Mouse (Mus musculus) brain, adult 2 months (tissue): Measurements from ENCODE around the gene Tgfbr3l.
"Not testable (repeated sequence)": the region's sequence is repeated elsewhere in the genome, so short reads cannot be mapped to it uniquely, and the experiment has no call there.

Experiments used
- DNase-seq: peaks from one replicate; pipeline ENCODE4 v3.0.0; 2011; ENCODE audit warnings: low read depth, low spot score

The Tgfbr3l gene

DNA sequence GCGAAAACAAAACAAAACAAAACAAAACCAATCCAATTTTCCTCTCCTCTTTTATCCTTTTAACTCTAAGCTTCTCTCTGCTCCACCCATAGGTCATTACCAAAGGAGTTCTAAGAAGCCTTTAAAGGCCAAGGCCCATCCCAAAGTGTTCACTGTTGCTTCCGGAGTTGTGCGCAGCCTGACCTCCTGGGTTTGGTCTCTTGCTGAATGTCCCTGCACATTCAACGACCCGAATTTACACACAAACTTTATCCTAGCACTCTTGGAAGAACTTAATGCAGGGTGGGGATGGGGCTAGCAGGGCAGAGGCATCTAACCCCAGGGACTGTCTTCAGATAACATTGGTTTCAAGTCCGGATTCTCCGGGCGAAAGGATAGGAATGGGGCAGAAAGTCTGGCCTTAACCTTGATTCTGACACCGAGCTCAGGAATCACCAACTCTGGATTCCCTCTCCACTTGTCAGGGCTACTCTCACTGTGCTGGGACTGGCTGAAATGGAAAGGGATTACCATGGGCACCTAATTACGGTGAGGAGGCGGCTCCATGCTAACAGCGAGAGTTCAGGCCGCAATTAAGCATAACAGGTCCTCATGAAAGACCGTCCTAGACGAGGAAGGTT is 10.1 kb upstream of the Tgfbr3l start:
- DNase-seq, result no peak

DNA sequence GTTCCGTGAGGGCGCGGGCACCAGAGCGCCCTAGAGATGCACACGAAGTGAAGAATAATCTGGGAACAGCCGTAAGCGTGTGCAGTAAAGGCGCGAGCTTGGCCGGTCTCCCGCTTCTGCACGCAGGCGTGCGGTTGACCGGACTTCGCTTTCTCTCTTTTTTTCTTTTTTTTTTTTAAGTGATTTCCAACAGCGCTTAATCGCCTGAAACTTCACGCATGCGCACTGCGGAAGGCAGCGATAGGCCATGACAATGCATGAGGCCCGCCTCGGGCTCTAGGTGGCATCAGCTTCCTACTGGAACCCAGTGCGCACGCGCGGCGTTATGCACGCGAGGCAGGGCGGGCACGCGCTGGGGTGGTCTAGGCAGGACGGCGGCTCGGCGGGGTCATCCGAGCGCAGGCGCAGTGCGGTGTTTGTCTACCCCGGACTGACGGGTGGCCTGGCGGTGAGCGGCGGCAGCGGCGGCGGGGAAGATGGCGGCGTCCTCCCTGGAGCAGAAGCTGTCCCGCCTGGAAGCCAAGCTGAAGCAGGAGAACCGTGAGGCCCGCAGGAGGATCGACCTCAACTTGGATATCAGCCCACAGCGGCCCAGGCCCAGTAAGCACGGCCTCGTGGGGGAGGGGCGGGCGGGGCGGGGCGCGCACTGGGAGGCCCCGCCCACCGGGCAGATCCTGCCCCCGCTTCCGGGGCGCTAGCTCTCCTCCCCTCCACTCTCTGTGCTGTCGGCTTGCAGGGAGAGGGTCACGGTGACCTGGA is 9.4 kb upstream of the Tgfbr3l start, which contains the start of the genes Map2k7 and Gm49320:
Gene Map2k7 (plus strand): TSS at position 307 of the 759 bp plus-strand sequence.
Gene Gm49320 (plus strand): TSS at position 432 of the 759 bp plus-strand sequence.
- peak; percentile 100 for DNase-seq

DNA sequence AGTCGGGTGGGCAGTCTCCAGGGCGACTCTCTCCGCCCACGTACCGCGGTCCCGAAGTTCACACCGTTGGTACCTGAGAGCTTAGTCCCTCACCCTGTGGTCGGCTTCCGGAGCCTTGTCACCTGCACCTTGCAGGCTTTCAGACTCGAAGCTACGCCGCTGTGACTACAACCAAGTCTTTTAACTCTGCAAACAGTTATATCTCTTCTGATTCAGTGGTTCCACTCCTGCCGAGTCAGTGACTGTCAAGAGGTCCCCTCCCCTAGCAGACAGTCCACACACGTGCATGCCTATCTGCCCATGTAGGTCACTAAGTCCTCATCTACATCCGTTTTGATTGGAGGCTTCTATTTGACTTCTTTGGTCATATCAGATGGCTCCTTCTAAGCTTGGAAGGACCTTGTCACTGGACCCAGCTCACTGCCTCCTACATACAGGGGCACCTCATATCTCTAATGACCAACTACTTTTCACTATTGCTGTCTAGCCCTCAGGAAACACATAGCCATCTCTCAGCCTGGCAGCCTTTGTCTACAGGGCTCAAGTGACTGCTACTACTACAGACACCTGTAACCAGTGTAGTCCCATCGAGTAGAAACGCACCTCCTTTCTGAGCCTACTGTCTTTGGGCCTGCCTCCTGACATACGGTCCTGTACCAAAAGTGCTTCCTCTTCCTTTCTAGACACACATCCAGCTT is 8.7 kb upstream of the Tgfbr3l start:
- DNase-seq, result no peak

DNA sequence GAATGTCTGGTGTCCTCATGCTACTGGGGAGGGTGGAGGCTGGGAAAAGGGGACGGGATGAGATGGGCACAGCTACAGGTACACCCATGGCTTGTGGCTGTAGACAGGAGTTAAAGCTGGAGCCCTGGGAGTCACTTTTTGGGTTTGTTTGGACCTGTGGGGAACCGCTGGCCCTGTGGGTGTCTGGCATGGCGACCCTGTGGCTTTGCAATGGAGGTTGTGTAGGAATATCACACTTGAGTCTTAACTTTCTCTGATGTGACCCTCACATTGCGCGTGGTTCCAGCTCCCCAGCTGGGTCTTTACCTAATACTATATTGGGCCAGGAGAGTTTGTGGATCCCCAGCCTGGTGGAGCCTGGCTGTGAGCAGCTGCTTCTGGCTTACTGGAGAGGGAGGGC is 3.0 kb upstream of the Tgfbr3l start:
- DNase-seq, result no peak

DNA sequence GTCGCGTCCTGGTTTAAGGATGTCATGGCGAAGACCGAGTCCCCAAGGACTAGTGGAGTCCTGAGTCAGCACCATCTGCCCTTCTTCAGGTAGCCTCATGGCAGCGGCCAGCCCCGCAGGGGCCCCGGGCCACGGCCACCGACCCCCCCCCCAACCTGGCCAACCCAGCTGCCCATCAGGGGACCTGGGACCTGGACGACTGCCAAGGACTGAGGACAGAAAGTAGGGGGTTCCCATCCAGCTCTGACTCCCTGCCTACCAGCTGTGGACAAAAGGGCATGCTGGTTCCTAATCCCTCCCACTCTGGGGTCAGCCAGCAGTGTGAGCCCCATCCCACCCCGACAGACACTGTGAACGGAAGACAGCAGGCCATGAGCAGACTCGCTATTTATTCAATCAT is 2.3 kb upstream of the Tgfbr3l start:
- no peak for DNase-seq

DNA sequence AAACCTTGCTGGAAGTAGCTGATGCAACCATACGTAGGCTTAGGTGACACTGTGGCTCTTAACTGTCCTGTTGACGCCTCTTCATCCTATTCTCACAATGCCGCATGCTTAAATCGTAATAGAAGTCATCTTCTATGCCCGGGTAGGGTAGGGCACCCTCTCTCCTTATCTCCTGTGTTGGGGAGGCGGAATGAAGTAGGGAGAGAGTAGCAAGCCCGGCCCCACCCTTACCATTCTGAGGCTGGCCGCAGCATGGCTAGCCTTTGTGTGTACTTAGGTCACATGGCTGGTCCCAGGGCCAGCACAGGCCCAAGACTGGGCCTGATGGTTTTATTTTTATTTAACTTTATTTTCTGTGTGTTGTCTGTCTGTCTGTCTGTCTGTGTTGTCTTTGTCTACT is 773 bp upstream of the Tgfbr3l start:
- DNase-seq, result no peak

DNA sequence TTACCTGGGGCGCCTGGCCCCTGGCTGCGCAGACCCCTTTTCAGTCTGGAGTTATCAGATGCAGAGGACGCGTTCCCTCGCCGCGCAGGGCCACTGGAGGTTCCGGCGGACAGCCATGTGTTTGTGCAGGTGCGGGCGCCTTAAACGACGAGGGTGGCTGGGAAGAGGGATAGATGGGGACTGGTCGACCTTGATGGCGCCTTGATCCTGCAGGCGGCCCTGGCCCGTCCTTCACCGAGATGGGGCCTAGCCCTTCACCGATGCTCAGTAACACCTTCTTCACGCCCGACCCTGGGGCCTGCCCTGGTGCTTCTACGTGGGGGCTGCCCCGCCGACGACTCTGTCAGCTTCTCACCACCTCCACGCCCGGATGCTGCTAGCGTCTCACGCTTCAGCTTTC is 1.2 kb downstream of the Tgfbr3l start:
- DNase-seq, result no peak

DNA sequence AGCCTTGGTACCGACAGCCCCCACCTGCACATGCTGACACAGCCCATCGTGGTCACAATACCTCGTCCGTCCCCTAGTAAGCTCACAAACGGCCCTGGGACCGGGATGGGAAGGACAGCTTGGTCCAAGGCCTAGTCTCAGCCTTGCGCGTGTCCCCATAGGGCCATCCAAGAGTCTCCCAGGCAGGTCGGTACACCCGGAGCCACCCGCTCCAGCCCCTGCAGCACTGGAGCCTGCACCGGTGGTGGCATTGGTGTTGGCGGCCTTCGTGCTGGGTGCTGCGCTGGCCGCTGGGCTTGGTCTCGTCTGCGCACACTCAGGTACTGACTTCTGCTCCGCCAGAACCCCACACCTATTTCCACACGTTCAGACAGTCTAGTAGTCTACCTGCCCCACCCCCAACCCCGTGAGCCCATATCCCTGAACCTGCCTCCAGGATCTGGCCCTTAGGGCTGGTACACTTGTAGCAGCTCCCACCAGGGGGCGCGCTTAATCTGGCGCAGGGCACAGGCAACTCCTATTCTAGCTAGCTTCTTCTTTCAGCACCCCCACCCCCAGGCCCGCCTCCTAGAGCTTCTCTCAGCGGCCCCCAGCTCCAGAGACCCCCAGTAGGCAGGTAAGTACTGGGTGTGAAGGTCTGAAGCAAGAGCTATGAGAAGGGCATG is 2.4 kb downstream of the Tgfbr3l start:
- peak; percentile 89 for DNase-seq

DNA sequence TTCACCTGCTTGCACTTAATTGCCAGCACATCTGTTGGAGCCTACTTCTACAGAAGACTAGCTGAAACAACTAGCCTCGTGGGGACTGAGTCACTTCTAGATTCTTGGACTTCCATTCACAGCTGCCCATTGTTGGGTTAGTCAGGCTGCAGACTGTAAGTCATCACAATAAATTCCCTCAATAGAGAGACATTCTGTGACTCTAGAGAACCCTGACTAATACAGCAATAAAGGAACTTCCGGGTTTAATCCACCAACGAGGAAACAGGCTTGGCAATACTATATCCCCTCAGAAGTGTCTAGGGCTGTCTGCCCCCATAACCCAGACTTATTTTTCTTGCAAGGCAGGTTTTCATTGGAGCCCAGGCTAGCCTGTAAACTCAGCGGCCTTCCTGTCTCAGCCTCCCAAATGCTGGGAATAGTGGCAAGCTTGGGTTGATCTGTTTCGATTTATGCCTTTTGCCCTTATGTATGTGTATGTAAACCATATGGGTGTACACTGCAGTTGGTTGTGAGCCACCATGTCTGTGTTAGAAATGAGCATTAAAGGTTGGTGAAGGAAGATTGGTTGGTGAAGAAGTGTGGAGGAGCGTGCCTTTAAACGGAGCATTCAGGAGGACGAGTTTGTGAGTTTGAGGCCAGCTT is 4.2 kb downstream of the Tgfbr3l start:
- DNase-seq, result no peak

DNA sequence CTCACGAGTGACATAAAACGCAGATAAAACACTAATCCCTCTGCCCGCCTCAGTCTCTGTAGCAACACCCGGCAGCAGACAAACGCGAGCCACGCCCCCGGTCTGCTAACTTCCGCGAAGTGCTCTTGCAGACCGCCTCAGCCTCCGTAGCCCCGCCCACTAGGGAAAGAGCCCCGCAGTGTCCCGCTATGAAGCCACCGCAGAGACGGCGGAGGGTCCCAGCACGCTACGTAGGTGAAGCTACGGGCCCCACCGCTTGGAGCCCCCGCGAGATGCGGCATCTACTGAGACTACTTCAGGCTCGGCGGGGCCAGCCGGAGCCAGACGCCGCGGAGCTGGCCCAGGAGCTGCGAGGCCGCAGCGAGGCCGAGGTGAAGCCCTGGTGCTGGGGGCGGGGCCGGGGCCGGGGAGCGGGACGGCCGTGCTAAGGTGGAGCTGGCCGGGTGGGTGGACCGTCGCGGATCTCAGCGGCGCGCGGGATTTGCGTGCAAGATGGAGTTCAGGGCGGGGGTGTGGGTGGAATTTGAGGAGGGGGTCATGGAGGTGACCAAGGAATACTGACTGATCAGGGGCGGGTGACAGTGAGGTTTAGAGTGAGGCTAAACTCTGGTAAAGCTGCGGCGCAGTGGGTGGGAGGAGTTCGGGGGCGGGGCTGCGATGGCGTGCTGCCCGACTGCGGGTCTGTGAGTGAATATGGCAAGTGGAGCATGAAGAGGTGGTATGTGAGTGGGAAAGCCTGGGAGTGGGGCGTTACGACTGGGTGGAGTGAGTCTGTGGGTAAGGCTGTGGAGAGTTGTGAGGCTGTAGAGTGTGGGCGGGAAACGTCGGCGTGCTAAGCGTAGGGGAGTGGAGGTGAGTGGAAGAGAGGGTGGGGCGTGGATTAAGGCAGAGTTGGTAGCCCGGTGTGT is 5.2 kb downstream of the Tgfbr3l start, which contains the start of gene Snapc2:
Gene Snapc2 (plus strand): TSS at position 147 of the 908 bp plus-strand sequence.
- peak; percentile 98 for DNase-seq

DNA sequence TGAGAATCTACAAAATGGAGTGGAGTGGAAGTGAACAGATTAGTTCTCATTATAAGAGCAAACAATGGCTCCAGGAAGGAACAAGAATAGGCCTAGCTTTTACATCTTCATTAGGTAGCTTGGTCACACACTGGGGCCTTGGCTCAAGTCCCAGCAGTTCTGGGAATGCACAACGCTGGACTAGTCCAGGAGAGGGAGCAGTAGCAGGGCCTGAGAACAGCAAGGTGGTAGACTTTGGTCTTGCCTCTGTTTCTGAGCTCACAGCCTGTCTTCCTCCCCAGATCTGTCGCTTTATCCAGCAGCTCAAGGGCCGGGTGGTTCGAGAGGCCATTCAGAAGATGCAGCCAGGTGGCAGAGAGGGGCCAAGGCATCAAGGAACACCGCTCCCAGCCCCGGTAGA is 6.0 kb downstream of the Tgfbr3l start:
- DNase-seq, result peak; percentile 88

DNA sequence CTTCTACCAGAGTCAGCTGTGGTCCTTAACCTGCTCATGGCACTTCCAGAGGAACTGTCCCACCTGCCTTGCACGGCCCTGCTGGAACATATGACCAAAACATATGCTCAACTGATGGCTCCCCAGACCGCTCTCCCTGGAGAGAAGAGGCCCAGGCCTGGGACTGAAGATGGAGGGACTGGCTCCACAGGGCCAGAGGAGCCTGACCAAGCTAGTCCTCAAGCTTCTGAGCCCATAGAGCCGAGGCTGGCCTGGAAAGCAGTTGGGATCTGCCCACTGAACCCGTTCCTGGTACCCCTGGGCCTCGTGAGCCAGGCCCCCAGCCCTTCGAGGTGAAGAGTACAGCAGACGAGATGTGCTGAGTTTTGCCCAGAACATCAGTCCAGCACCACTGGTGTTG is 7.5 kb downstream of the Tgfbr3l start:
- DNase-seq, result not testable (repeated sequence)

DNA sequence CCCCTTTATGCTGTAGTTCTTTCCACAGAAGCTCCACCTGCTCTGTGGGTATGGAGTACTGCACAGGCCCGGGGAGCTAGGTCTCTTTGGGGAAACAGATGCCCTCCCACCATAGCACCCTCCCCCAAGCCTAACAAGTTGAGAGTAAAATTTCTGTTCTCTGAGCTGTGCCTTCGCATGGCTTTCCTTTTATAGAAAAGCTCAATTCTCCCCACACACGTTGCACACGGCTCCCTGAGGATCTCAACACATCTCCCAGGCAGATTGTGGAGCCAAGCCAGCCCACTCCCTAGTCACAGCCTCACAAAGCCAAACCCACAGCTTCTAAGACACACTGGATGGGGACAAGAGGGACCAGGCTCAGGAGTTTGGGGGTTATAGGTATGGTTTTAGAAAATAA is 8.9 kb downstream of the Tgfbr3l start:
- DNase-seq, result peak; percentile 97

DNA sequence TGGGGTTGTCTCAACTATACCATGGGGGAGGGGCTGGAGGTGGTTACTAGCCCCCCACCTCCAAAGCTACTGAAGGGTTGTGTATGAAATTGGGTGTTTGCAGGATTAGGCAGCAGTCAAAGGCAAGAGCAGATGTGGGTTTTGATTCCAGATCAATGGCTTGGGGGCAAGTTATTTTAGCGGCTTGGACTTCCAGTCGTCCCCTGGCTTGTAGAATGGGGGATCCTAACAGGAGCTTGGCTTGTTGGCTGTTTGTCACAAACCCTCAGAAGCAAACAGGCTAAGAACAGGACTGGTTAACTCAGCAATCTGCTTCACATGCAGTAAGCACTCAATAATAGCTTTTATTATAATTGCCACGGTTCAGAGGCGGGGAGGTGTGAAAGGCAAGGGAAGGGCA is 9.3 kb downstream of the Tgfbr3l start:
- DNase-seq, result no peak

DNA sequence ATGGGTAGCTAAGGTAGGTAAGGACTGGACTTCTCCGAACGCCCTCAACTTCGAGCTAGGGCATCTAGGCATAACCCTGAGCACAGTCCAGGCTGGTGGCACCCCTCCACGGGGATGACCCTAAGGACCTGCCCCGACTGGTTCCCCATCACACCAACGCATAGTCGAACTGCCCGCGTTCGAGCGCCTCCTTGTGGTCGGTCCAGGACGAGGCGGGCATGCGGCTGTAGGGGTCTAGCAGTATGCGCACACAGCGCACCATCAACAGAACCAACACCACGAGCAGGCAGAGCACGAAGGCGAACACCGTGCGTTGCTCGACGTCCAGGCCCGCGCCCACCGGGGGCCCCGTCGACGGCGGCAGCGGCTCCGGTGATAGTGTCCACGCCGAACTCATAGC is 10.2 kb downstream of the Tgfbr3l start:
- DNase-seq, result peak; percentile 77

DNA sequence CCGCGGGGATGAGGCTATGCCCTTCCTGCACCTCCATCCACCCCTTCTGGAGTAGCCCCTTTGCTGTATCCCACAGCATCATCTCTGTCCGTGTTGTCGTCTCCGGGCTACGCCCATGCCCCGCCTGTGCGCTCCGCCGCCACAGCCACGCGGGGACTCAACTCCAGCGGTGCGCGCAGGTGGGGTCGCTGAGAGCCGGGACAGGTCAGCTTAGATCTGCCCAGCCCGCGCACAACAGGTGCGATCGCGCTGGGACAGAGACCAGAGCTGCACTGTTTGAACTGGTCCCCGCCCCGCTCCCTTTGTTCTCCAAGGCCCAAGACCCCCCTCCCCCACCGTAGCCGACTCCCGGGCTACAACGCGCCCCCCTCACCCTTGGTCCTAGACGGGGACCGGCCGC is 10.7 kb downstream of the Tgfbr3l start:
- peak; percentile 29 for DNase-seq

DNA sequence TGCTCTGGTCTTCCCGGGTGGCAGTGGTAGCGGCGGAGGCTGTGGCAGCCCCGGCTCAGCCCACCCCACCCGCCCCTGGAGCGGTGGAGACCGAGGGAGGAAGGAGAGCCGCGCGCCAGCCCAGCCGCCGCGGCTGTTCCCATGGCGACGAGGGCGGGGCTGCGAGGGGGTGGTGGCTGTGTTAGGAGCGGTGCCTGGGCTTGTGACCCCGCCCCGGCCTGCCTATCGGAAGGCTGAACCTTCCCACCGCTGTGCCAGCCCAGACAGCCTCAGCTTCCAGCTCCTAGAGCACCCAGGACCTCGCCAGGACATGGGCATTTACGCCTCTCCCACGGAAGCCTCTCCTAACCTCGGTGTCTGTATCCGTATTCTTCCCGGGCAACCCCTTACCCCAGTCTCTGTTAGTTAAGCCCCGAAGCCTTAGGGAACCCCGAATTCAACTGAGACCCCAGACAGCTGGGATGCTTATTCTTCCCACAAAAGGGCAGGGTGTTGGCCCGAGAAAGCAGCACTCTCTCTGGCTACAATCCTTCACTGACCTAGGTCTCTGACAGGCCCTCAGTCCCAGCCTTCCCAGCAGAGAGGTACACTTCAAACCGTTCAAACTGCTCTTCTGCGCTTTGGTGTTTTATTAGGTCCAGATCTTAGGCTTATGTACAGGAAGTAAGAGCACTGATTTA is 11.3 kb downstream of the Tgfbr3l start, which contains the start of gene Ctxn1:
Gene Ctxn1 (minus strand): TSS at position 150 of the 680 bp plus-strand sequence.
- peak; percentile 92 for DNase-seq

DNA sequence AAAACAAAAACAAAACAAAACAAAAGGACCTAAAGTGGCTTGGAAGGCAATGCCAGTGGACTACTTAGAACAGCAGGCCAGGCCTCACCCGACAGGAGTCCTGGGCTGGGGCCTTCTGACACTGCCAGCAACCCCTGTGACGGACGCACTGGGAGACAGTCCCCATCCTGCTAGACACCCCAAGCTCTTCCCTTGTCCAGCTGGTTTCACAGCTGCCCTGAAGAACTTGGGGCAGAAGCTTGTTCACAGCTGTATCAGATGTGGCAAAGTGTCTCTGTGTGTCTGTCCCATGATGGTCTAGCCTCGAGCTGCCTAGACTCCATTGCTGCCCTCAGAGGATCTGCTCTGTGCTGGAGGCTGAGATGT is 11.8 kb downstream of the Tgfbr3l start:
- DNase-seq, result no peak

DNA sequence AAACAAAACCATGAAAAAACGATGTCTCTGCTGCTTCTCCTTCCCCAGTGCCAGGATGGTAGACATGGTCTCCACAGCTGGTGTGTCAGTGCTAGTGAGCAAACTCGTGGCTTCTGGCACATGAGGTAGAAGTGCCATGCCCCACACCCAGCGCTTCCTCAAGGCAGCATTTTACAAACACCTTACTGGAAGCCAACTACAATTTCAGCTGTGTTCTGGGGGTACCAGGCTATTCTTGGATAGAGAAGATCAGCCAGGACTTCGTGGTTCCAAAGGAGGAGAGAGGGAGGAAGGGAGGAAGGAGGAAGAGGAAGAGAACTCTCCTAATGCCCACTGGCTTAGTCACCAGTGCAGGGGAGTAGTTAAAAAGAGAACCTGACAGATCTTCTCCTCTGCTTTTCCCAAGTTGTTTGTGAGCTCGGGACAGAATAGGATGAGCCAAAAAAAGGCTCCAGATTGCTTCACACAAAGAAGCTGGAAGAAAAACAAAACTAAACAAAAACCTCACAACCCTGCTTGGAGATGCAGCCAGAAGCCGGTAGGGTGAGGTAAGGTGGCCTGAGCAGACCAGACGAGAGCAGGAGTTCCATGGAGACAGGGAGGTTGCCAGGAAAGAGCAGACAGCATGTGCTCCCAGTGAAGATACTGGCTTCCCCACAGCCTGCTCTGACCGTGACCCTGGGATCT is 15.2 kb downstream of the Tgfbr3l start:
- DNase-seq, result peak; percentile 88
